Mouse (Mus musculus) frontal cortex, postnatal 25 days (tissue): ENCODE data around the gene Ccnq.
"Not testable (repeated sequence)": the region's sequence is repeated elsewhere in the genome, so short reads cannot be mapped to it uniquely, and the experiment has no call there.

Experiments used
- DNase-seq, 2 experiments: peaks; one replicate each; pipeline ENCODE4 v3.0.0; 2022; ENCODE audit warnings: low spot score in 2 of 2

Ccnq gene

GRCm38 (mm10) chr11:78762201-78762600 is 10.7 kb upstream of the Ccnq start:
- no peak for DNase-seq

- DNase-seq = no peak
Observed at GRCm38 (mm10) chr11:78761086-78761485, 9.6 kb upstream of the Ccnq start.

GRCm38 (mm10) chr11:78755299-78755698 is 3.8 kb upstream of the Ccnq start:
- DNase-seq = no peak

- not testable (repeated sequence) for DNase-seq
Observed at GRCm38 (mm10) chr11:78754177-78754576, 2.6 kb upstream of the Ccnq start.

GRCm38 (mm10) chr11:78753183-78753582 is 1.7 kb upstream of the Ccnq start:
- DNase-seq = no peak

GRCm38 (mm10) chr11:78751843-78752203 is 294 bp upstream of the Ccnq start:
- no peak for DNase-seq

- DNase-seq = no peak
Observed at GRCm38 (mm10) chr11:78746264-78746663, 5.3 kb downstream of the Ccnq start.

GRCm38 (mm10) chr11:78745475-78745874 is 6.1 kb downstream of the Ccnq start:
- DNase-seq = no peak

- DNase-seq = no peak
Observed at GRCm38 (mm10) chr11:78742461-78742860, 9.1 kb downstream of the Ccnq start.

- no peak for DNase-seq
Observed at GRCm38 (mm10) chr11:78741958-78742357, 9.6 kb downstream of the Ccnq start.

- DNase-seq = no peak
Observed at GRCm38 (mm10) chr11:78739361-78739760, 12.2 kb downstream of the Ccnq start.

- DNase-seq = no peak
Observed at GRCm38 (mm10) chr11:78736877-78737408, 14.6 kb downstream of the Ccnq start.

- DNase-seq = no peak
Observed at GRCm38 (mm10) chr11:78735168-78735567, 16.4 kb downstream of the Ccnq start.

- DNase-seq = no peak
Observed at GRCm38 (mm10) chr11:78732619-78733018, 18.9 kb downstream of the Ccnq start.

- no peak for DNase-seq
Observed at GRCm38 (mm10) chr11:78730902-78731301, 20.6 kb downstream of the Ccnq start.

GRCm38 (mm10) chr11:78728041-78728440 is 23.5 kb downstream of the Ccnq start:
- DNase-seq = no peak

- peak in 1 of 2 experiments; percentile 33 for DNase-seq
Observed at GRCm38 (mm10) chr11:78726366-78726765, 25.2 kb downstream of the Ccnq start.

- no peak for DNase-seq
Observed at GRCm38 (mm10) chr11:78724792-78725191, 26.7 kb downstream of the Ccnq start.

- no peak for DNase-seq
Observed at GRCm38 (mm10) chr11:78721419-78721818, 30.1 kb downstream of the Ccnq start.

GRCm38 (mm10) chr11:78717655-78718054 is 33.9 kb downstream of the Ccnq start:
- no peak for DNase-seq

GRCm38 (mm10) chr11:78708642-78709041 is 42.9 kb downstream of the Ccnq start:
- no peak for DNase-seq

GRCm38 (mm10) chr11:78706026-78706425 is 45.5 kb downstream of the Ccnq start:
- DNase-seq = no peak

- DNase-seq = no peak
Observed at GRCm38 (mm10) chr11:78703085-78703484, 48.4 kb downstream of the Ccnq start.

GRCm38 (mm10) chr11:78702319-78702718 is 49.2 kb downstream of the Ccnq start:
- no peak for DNase-seq
